Mouse (Mus musculus) C2C12 (cell line): Measurements from ENCODE around the gene Adgrd1. TPM values are rescaled to one million over a fixed set of nuclear protein-coding genes. Genes with fewer than 3 reads are reported as not detected.

Source experiments
- H3K27me3 ChIP-seq: one replicate; pipeline ENCODE4 v1.6.1; 2011; ENCODE audit not compliant: control insufficient read depth, insufficient read depth, insufficient read length
- H3K36me3 ChIP-seq: one replicate; pipeline ENCODE4 v1.6.1; 2011; ENCODE audit not compliant: control insufficient read depth, insufficient read depth
- H3K4me3 ChIP-seq: one replicate; pipeline ENCODE4 v1.5.1; 2011; ENCODE audit warnings: mild to moderate bottlenecking, control low read depth; ENCODE audit not compliant: poor library complexity, insufficient read depth, severe bottlenecking
- H3K79me2 ChIP-seq: one replicate; pipeline ENCODE4 v1.6.1; 2011; ENCODE audit not compliant: control insufficient read depth, insufficient read depth
- H3K79me3 ChIP-seq: one replicate; pipeline ENCODE4 v1.6.1; 2011; ENCODE audit warnings: low read depth, control low read depth
- H3ac ChIP-seq: one replicate; pipeline ENCODE3; 2011; ENCODE audit warnings: low read depth; ENCODE audit not compliant: control insufficient read depth, insufficient read length
- CEBPB ChIP-seq: IDR thresholded peaks from one replicate; pipeline ENCODE4 v1.6.1; 2011; ENCODE audit warnings: low read depth, mild to moderate bottlenecking, control low read depth, moderate library complexity
- CTCF ChIP-seq: IDR thresholded peaks from one replicate; pipeline ENCODE4 v1.5.1; 2011; ENCODE audit not compliant: control insufficient read depth, insufficient read depth, insufficient read length
- FOSL1 ChIP-seq: IDR thresholded peaks from one replicate; pipeline ENCODE4 v1.8.0; 2011; ENCODE audit warnings: mild to moderate bottlenecking, low read length; ENCODE audit not compliant: poor library complexity, insufficient read depth, severe bottlenecking
- MAX ChIP-seq: IDR thresholded peaks from one replicate; pipeline ENCODE4 v1.6.1; 2011; ENCODE audit warnings: mild to moderate bottlenecking, control low read depth
- MYOD1 ChIP-seq: IDR thresholded peaks from one replicate; pipeline ENCODE4 v1.6.1; 2011; ENCODE audit warnings: low read depth; ENCODE audit not compliant: control insufficient read depth, insufficient read length
- MYOG ChIP-seq: IDR thresholded peaks from one replicate; pipeline ENCODE4 v1.6.1; 2011; ENCODE audit not compliant: control insufficient read depth, insufficient read length; ENCODE audit errors: extremely low read depth
- USF1 ChIP-seq: IDR thresholded peaks from one replicate; pipeline ENCODE4 v1.6.1; 2011; ENCODE audit warnings: low read depth, mild to moderate bottlenecking, control low read depth, moderate library complexity
- polyA plus RNA-seq: library from polyadenylated mRNA; unstranded; fragments of >200 nt; fragmentation: generic; extraction: Trizol; gene quantifications from one replicate; pipeline ENCODE4 v1.2.1, GENCODE M21; 2012; ENCODE audit warnings: missing spikeins

Gene Adgrd1
- polyA plus RNA-seq, 1 experiment: 0.04 TPM

GRCm38 (mm10) chr5:129077240-129077639, 19.3 kb upstream of the Adgrd1 start:
- H3K79me3 ChIP-seq: no peaks in the 10 kb centered on the region
- H3K27me3 ChIP-seq: peaks cover 36% of the 10 kb centered on the region
- H3K4me3 ChIP-seq: no peak overlapping the region
- no peak for TF ChIP-seq CEBPB
- TF ChIP-seq FOSL1: no peak
- no peak for TF ChIP-seq USF1
- no peak for TF ChIP-seq MYOG
- no peak for TF ChIP-seq MYOD1
- no peak for TF ChIP-seq MAX
- TF ChIP-seq CTCF: no peak
- no peak overlapping the region for H3ac ChIP-seq
- no peaks in the 10 kb centered on the region for H3K79me2 ChIP-seq
- no peaks in the 10 kb centered on the region for H3K36me3 ChIP-seq

DNA sequence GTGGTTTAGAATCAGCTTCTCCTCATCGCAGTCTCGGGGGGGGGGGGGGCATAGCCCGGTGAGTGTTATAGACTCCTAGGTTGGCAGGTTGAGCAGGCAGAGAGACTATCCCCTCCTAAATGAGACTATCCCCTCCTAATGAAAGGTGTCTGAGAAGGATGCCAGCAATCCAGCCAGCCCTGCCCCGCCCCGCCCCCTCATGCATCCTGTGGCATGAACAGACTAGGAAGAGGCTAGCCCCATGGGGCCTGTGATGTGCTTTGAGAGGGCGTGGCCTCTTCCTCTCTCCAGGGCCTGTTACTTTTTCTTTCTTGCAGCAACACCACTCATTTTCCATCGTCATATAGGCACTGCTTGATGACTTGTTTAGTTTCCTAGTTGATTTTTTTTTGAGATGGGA, 15.0 kb upstream of the Adgrd1 start:
- H3ac ChIP-seq: no peak overlapping the region
- no peak for TF ChIP-seq USF1
- peaks cover 14% of the 10 kb centered on the region for H3K27me3 ChIP-seq
- H3K36me3 ChIP-seq: no peaks in the 10 kb centered on the region
- H3K79me3 ChIP-seq: no peaks in the 10 kb centered on the region
- no peaks in the 10 kb centered on the region for H3K79me2 ChIP-seq
- no peak overlapping the region for H3K4me3 ChIP-seq

DNA sequence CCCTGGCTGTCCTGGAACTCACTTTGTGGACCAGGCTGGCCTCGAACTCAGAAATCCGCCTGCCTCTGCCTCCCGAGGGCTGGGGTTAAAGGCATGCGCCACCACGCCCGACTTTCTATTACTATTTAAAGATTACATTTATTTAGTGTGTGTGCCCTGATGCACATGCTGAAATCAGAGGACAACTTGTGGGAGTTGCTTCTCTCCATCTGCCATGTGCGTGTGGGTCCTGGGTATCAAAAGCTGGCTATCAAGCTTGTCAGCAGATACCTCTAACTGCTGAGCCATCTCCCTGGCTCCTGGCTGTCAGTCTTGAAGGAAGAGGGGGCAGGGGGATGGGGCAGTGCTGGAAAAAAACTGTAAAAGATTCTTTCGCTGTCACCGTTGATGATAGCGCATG, 11.4 kb upstream of the Adgrd1 start:
- TF ChIP-seq CEBPB (no peak), MYOG (no peak), FOSL1 (no peak), MAX (no peak), MYOD1 (no peak)
- Histone ChIP-seq H3K4me3 (no peak overlapping the region), H3ac (no peak overlapping the region), H3K27me3 (peaks cover 12% of the 10 kb centered on the region), H3K36me3 (no peaks in the 10 kb centered on the region), H3K79me3 (no peaks in the 10 kb centered on the region), H3K79me2 (no peaks in the 10 kb centered on the region)

GRCm38 (mm10) chr5:129092345-129093065, 4.0 kb upstream of the Adgrd1 start:
- no peak overlapping the region for H3K4me3 ChIP-seq
- peaks cover 42% of the 10 kb centered on the region for H3K27me3 ChIP-seq
- no peaks in the 10 kb centered on the region for H3K36me3 ChIP-seq
- no peaks in the 10 kb centered on the region for H3K79me3 ChIP-seq
- no peaks in the 10 kb centered on the region for H3K79me2 ChIP-seq
- H3ac ChIP-seq: no peak overlapping the region
- TF ChIP-seq FOSL1 (no peak), MAX (no peak), MYOG (no peak), USF1 (no peak), CEBPB (no peak), MYOD1 (no peak), CTCF (no peak)

GRCm38 (mm10) chr5:129093158-129093557, 3.4 kb upstream of the Adgrd1 start:
- Histone ChIP-seq H3ac (no peak overlapping the region), H3K27me3 (peaks cover 48% of the 10 kb centered on the region), H3K79me3 (no peaks in the 10 kb centered on the region), H3K79me2 (no peaks in the 10 kb centered on the region), H3K36me3 (no peaks in the 10 kb centered on the region), H3K4me3 (no peak overlapping the region)
- TF ChIP-seq MYOD1 (no peak), MAX (no peak), MYOG (no peak), USF1 (no peak), CTCF (no peak), CEBPB (no peak), FOSL1 (no peak)

- H3K79me3 ChIP-seq: no peaks in the 10 kb centered on the region
- no peak overlapping the region for H3K4me3 ChIP-seq
- peaks cover 50% of the 10 kb centered on the region for H3K27me3 ChIP-seq
- TF ChIP-seq CEBPB (no peak), USF1 (no peak), CTCF (no peak), MYOG (no peak), MAX (no peak), MYOD1 (no peak), FOSL1 (no peak)
- no peaks in the 10 kb centered on the region for H3K36me3 ChIP-seq
- no peak overlapping the region for H3ac ChIP-seq
- H3K79me2 ChIP-seq: no peaks in the 10 kb centered on the region
Measured at GRCm38 (mm10) chr5:129094236-129094635, 2.3 kb upstream of the Adgrd1 start.
